Mouse (Mus musculus): Measurements from ENCODE around the gene Hmgb1.

Hmgb1 gene

GRCm38 (mm10) chr5:149049435-149049834 lies 134.9 kb downstream of the Hmgb1 start:
- in situ Hi-C loops (cut with MboI; ENCODE audit: low pct_unique_long_range_greater_than_20kb in 1 of 2, low sequenced_read_pairs in 2 of 2, unreplicated experiment in 1 of 2) = no loop called here

- in situ Hi-C loops (cut with MboI; ENCODE audit: low pct_unique_long_range_greater_than_20kb in 1 of 2, low sequenced_read_pairs in 2 of 2, unreplicated experiment in 1 of 2) = no loop called here
Measured at GRCm38 (mm10) chr5:149048961-149049360, 135.3 kb downstream of the Hmgb1 start.

- in situ Hi-C loops (cut with MboI; ENCODE audit: low pct_unique_long_range_greater_than_20kb in 1 of 2, low sequenced_read_pairs in 2 of 2, unreplicated experiment in 1 of 2) = no loop called here
Measured at GRCm38 (mm10) chr5:149046650-149047049, 137.6 kb downstream of the Hmgb1 start.

- in situ Hi-C loops (cut with MboI; ENCODE audit: low pct_unique_long_range_greater_than_20kb in 1 of 2, low sequenced_read_pairs in 2 of 2, unreplicated experiment in 1 of 2) = no loop called here
Measured at GRCm38 (mm10) chr5:149045470-149046085, 138.7 kb downstream of the Hmgb1 start.

GRCm38 (mm10) chr5:149045054-149045453 lies 139.2 kb downstream of the Hmgb1 start:
- in situ Hi-C loops (cut with MboI; ENCODE audit: low pct_unique_long_range_greater_than_20kb in 1 of 2, low sequenced_read_pairs in 2 of 2, unreplicated experiment in 1 of 2) = no loop called here

GRCm38 (mm10) chr5:149044067-149044466 lies 140.2 kb downstream of the Hmgb1 start:
- in situ Hi-C loops (cut with MboI; ENCODE audit: low pct_unique_long_range_greater_than_20kb in 1 of 2, low sequenced_read_pairs in 2 of 2, unreplicated experiment in 1 of 2) = loop anchor here in 1 of 2 experiments (5.0 kb wide), 1 partner anchor 343 kb away; no protein-coding TSS in a partner anchor

GRCm38 (mm10) chr5:149043240-149043639 lies 141.0 kb downstream of the Hmgb1 start:
- in situ Hi-C loops (cut with MboI; ENCODE audit: low pct_unique_long_range_greater_than_20kb in 1 of 2, low sequenced_read_pairs in 2 of 2, unreplicated experiment in 1 of 2) = loop anchor here in 1 of 2 experiments (5.0 kb wide), 1 partner anchor 344 kb away; no protein-coding TSS in a partner anchor

- in situ Hi-C loops (cut with MboI; ENCODE audit: low pct_unique_long_range_greater_than_20kb in 1 of 2, low sequenced_read_pairs in 2 of 2, unreplicated experiment in 1 of 2) = loop anchor here in 1 of 2 experiments (5.0 kb wide), 1 partner anchor 347 kb away; no protein-coding TSS in a partner anchor
Measured at GRCm38 (mm10) chr5:149039825-149040224, 144.5 kb downstream of the Hmgb1 start.

GRCm38 (mm10) chr5:149037729-149038128 lies 146.6 kb downstream of the Hmgb1 start:
- in situ Hi-C loops (cut with MboI; ENCODE audit: low pct_unique_long_range_greater_than_20kb in 1 of 2, low sequenced_read_pairs in 2 of 2, unreplicated experiment in 1 of 2) = no loop called here

- in situ Hi-C loops (cut with MboI; ENCODE audit: low pct_unique_long_range_greater_than_20kb in 1 of 2, low sequenced_read_pairs in 2 of 2, unreplicated experiment in 1 of 2) = no loop called here
Measured at GRCm38 (mm10) chr5:149036920-149037319, 147.4 kb downstream of the Hmgb1 start.

- in situ Hi-C loops (cut with MboI; ENCODE audit: low pct_unique_long_range_greater_than_20kb in 1 of 2, low sequenced_read_pairs in 2 of 2, unreplicated experiment in 1 of 2) = no loop called here
Measured at GRCm38 (mm10) chr5:149032438-149032837, 151.9 kb downstream of the Hmgb1 start.

GRCm38 (mm10) chr5:149031199-149031750 lies 153.0 kb downstream of the Hmgb1 start:
- in situ Hi-C loops (cut with MboI; ENCODE audit: low pct_unique_long_range_greater_than_20kb in 1 of 2, low sequenced_read_pairs in 2 of 2, unreplicated experiment in 1 of 2) = no loop called here

- in situ Hi-C loops (cut with MboI; ENCODE audit: low pct_unique_long_range_greater_than_20kb in 1 of 2, low sequenced_read_pairs in 2 of 2, unreplicated experiment in 1 of 2) = no loop called here
Measured at GRCm38 (mm10) chr5:149030103-149030502, 154.2 kb downstream of the Hmgb1 start.

- in situ Hi-C loops (cut with MboI; ENCODE audit: low pct_unique_long_range_greater_than_20kb in 1 of 2, low sequenced_read_pairs in 2 of 2, unreplicated experiment in 1 of 2) = no loop called here
Measured at GRCm38 (mm10) chr5:149028394-149028793, 155.9 kb downstream of the Hmgb1 start.

- in situ Hi-C loops (cut with MboI; ENCODE audit: low pct_unique_long_range_greater_than_20kb in 1 of 2, low sequenced_read_pairs in 2 of 2, unreplicated experiment in 1 of 2) = no loop called here
Measured at GRCm38 (mm10) chr5:149027389-149027788, 156.9 kb downstream of the Hmgb1 start.

- in situ Hi-C loops (cut with MboI; ENCODE audit: low pct_unique_long_range_greater_than_20kb in 1 of 2, low sequenced_read_pairs in 2 of 2, unreplicated experiment in 1 of 2) = no loop called here
Measured at GRCm38 (mm10) chr5:149021120-149021519, 163.2 kb downstream of the Hmgb1 start.

GRCm38 (mm10) chr5:149020681-149021062 lies 163.6 kb downstream of the Hmgb1 start:
- in situ Hi-C loops (cut with MboI; ENCODE audit: low pct_unique_long_range_greater_than_20kb in 1 of 2, low sequenced_read_pairs in 2 of 2, unreplicated experiment in 1 of 2) = no loop called here

GRCm38 (mm10) chr5:149020059-149020680 lies 164.1 kb downstream of the Hmgb1 start:
- in situ Hi-C loops (cut with MboI; ENCODE audit: low pct_unique_long_range_greater_than_20kb in 1 of 2, low sequenced_read_pairs in 2 of 2, unreplicated experiment in 1 of 2) = no loop called here

- in situ Hi-C loops (cut with MboI; ENCODE audit: low pct_unique_long_range_greater_than_20kb in 1 of 2, low sequenced_read_pairs in 2 of 2, unreplicated experiment in 1 of 2) = no loop called here
Measured at GRCm38 (mm10) chr5:149017666-149018415, 166.4 kb downstream of the Hmgb1 start.
